Mouse (Mus musculus) central nervous system, embryonic 14 days (tissue): ENCODE measurements around the gene Lrfn4. TPM values are rescaled to one million over a fixed set of nuclear protein-coding genes. Genes with fewer than 3 reads are reported as not detected.

ENCODE experiments used
- polyA plus RNA-seq: library from polyadenylated mRNA; depleted of rRNA; stranded (reverse); fragments of >200 nt; gene quantifications from 2 replicates; pipeline ENCODE4 v1.2.3, GENCODE M21; 2012; rRNA removed

The Lrfn4 gene
- polyA plus RNA-seq = 72.8 TPM in 2 replicates

GRCm38 (mm10) chr19:4615151-4616093 is at the start of gene Lrfn4:
TSS of gene Lrfn4 (minus strand) at chr19:4615667.

GRCm38 (mm10) chr19:4625179-4625828 is 9.8 kb upstream of the Lrfn4 start, which contains the start of gene Rce1:
TSS of gene Rce1 (minus strand) at chr19:4625641.

Other genes starting within 250 kb of the Lrfn4 start
- gene Kdm2a, start 217.4 kb downstream of the Lrfn4 start, polyA plus RNA-seq = 80.2 and 85.5 TPM in 2 replicates
- gene Rhod, start 176.2 kb downstream of the Lrfn4 start, polyA plus RNA-seq = 5.3 and 9.9 TPM in 2 replicates
- 1.7 and 1.9 TPM in 2 replicates for gene Syt12, start 138.2 kb downstream of the Lrfn4 start, polyA plus RNA-seq
- not detected in 2 replicates for gene 2010003K11Rik, start 117.1 kb downstream of the Lrfn4 start, polyA plus RNA-seq
- gene Pcx, start 105.2 kb downstream of the Lrfn4 start, polyA plus RNA-seq = 11.3 and 13.4 TPM in 2 replicates
- 67.2 and 67.5 TPM in 2 replicates for gene Rce1, start 10.0 kb upstream of the Lrfn4 start, polyA plus RNA-seq
- 4.1 and 4.2 TPM in 2 replicates for gene Gm960, start 83.0 kb upstream of the Lrfn4 start, polyA plus RNA-seq
- 33.1 and 35.5 TPM in 2 replicates for gene Sptbn2, start 95.5 kb upstream of the Lrfn4 start, polyA plus RNA-seq
- 89.3 and 101 TPM in 2 replicates for gene Rbm4b, start 140.8 kb upstream of the Lrfn4 start, polyA plus RNA-seq
- 150 and 168 TPM in 2 replicates for gene Rbm4, start 178.2 kb upstream of the Lrfn4 start, polyA plus RNA-seq
- 17.5 and 26.3 TPM in 2 replicates for gene Gm21992, start 195.9 kb upstream of the Lrfn4 start, polyA plus RNA-seq
- gene Rbm14, start 196.0 kb upstream of the Lrfn4 start, polyA plus RNA-seq = 59.1 and 61.9 TPM in 2 replicates
- 44.2 and 54.2 TPM in 2 replicates for gene Ccs, start 223.7 kb upstream of the Lrfn4 start, polyA plus RNA-seq
- 0.28 and 0.48 TPM in 2 replicates for gene Ccdc87, start 223.7 kb upstream of the Lrfn4 start, polyA plus RNA-seq
- gene Ctsf, start 239.5 kb upstream of the Lrfn4 start, polyA plus RNA-seq = 58.6 and 72.9 TPM in 2 replicates